Mouse (Mus musculus) neutrophil, adult 5-6 weeks (primary cell): ENCODE measurements around the gene Fanca. TPM values are rescaled to one million over a fixed set of nuclear protein-coding genes. Genes with fewer than 3 reads are reported as not detected.
A peak's percentile ranks its signal among the peaks of the same experiment; 100 is the strongest.

Source experiments
- ATAC-seq: fragments of 151-379, 151-347 bp; 2 replicates; pipeline ENCODE4 v1.8.0; 2017; ENCODE audit warnings: mild to moderate bottlenecking, moderate TSS enrichment; ENCODE audit not compliant: insufficient number of reproducible peaks, poor library complexity, low FRiP score, severe bottlenecking; ENCODE audit errors: extremely low read depth
- total RNA-seq: library from RNA; stranded (forward); fragments of 200-1000 nt; gene quantifications from 2 replicates; pipeline ENCODE4 v1.2.3, GENCODE M21; 2017

The Fanca gene
- total RNA-seq, 1 experiment from 2014 or later, result 26.8 TPM

- ATAC-seq, result peak; percentile 60; the same call in 1 of the 2 replicates
These were observed 14.1 kb upstream of the Fanca start, which contains the start of gene Spire2 for GRCm38 (mm10) chr8:123332262-123333090. Spire2 (plus strand) TSS chr8:123332713.

GRCm38 (mm10) chr8:123331810-123332209 is 13.4 kb upstream of the Fanca start:
- ATAC-seq, result no peak

GRCm38 (mm10) chr8:123331301-123331700 is 12.9 kb upstream of the Fanca start:
- no peak for ATAC-seq

GRCm38 (mm10) chr8:123330701-123331100 is 12.3 kb upstream of the Fanca start:
- no peak for ATAC-seq

- ATAC-seq, result no peak
These were observed 11.6 kb upstream of the Fanca start for GRCm38 (mm10) chr8:123329961-123330360.

GRCm38 (mm10) chr8:123329350-123329749 is 11.0 kb upstream of the Fanca start:
- ATAC-seq, result no peak

- ATAC-seq, result no peak
These were observed 10.2 kb upstream of the Fanca start for GRCm38 (mm10) chr8:123328552-123328951.

GRCm38 (mm10) chr8:123319522-123320164 is 1.3 kb upstream of the Fanca start:
- ATAC-seq, result no peak

GRCm38 (mm10) chr8:123317781-123318466 is 452 bp downstream of the Fanca start:
- no peak for ATAC-seq

GRCm38 (mm10) chr8:123308738-123309137 is 9.6 kb downstream of the Fanca start:
- no peak for ATAC-seq

GRCm38 (mm10) chr8:123298301-123298700 is 20.1 kb downstream of the Fanca start:
- ATAC-seq, result 0 out of 2 replicates have a peak, but pooled peaks have one; percentile 9

- ATAC-seq, result no peak
These were observed 25.6 kb downstream of the Fanca start for GRCm38 (mm10) chr8:123292785-123293184.

GRCm38 (mm10) chr8:123292281-123292680 is 26.1 kb downstream of the Fanca start:
- no peak for ATAC-seq

GRCm38 (mm10) chr8:123291716-123292115 is 26.7 kb downstream of the Fanca start:
- no peak for ATAC-seq

GRCm38 (mm10) chr8:123290679-123291078 is 27.7 kb downstream of the Fanca start:
- no peak for ATAC-seq

- peak; percentile 78 for ATAC-seq
These were observed 28.2 kb downstream of the Fanca start for GRCm38 (mm10) chr8:123290166-123290565.

GRCm38 (mm10) chr8:123287362-123287761 is 31.0 kb downstream of the Fanca start:
- ATAC-seq, result no peak

GRCm38 (mm10) chr8:123284493-123284892 is 33.9 kb downstream of the Fanca start:
- ATAC-seq, result no peak

- peak; percentile 22; the same call in 1 of the 2 replicates for ATAC-seq
These were observed 34.4 kb downstream of the Fanca start for GRCm38 (mm10) chr8:123283991-123284390.
